Mouse (Mus musculus) neural tube, embryonic 15.5 days (tissue): Measurements from ENCODE around the gene Frem1. TPM values are rescaled to one million over a fixed set of nuclear protein-coding genes. Genes with fewer than 3 reads are reported as not detected.

ENCODE experiments used
- polyA plus RNA-seq: library from polyadenylated mRNA; unstranded; fragments of >200 nt; fragmentation: Nextera tagmentation; extraction: Ambion mirVana; gene quantifications from 2 replicates; pipeline ENCODE4 v1.2.1, GENCODE M21; 2015

The Frem1 gene
- polyA plus RNA-seq, 1 experiment from 2014 or later: 1.4 TPM

Other genes starting within 250 kb of the Frem1 start
- 16.8 and 17.3 TPM in 2 replicates for gene Zdhhc21, start 192.4 kb downstream of the Frem1 start, polyA plus RNA-seq
- 0.09 TPM in 1 of 2 replicates, not detected in the other for gene Cer1, start 167.2 kb downstream of the Frem1 start, polyA plus RNA-seq